Mouse (Mus musculus): ENCODE results near the gene Grid2. TPM values are rescaled to one million over a fixed set of nuclear protein-coding genes. Genes with fewer than 3 reads are reported as not detected.

The Grid2 gene
- polyA plus RNA-seq, 1 experiment = not detected

- Histone ChIP-seq H3K4me1 (ENCODE audit: control insufficient read depth, insufficient read depth, low read length) (no peaks in the 10 kb centered on the region), H3K4me3 (replicated peaks; ENCODE audit: control insufficient read depth, low read depth, low read length) (no peak overlapping the region), H3K27ac (ENCODE audit: control insufficient read depth, insufficient read depth, low read depth, low read length, poor library complexity) (no peak overlapping the region)
- TF ChIP-seq CTCF (IDR thresholded peaks at IDR 0.05; ENCODE audit: control insufficient read depth, insufficient read depth, low read length) = no peak
- no peak for TF ChIP-seq POLR2A (IDR thresholded peaks at IDR 0.05; ENCODE audit: borderline replicate concordance, control insufficient read depth, low read depth, low read length)
- 59% methylated on average over 4 of the region's 4 CpGs for WGBS
Observed at GRCm38 (mm10) chr6:64616843-64617242, 1361.2 kb downstream of the Grid2 start.

DNA sequence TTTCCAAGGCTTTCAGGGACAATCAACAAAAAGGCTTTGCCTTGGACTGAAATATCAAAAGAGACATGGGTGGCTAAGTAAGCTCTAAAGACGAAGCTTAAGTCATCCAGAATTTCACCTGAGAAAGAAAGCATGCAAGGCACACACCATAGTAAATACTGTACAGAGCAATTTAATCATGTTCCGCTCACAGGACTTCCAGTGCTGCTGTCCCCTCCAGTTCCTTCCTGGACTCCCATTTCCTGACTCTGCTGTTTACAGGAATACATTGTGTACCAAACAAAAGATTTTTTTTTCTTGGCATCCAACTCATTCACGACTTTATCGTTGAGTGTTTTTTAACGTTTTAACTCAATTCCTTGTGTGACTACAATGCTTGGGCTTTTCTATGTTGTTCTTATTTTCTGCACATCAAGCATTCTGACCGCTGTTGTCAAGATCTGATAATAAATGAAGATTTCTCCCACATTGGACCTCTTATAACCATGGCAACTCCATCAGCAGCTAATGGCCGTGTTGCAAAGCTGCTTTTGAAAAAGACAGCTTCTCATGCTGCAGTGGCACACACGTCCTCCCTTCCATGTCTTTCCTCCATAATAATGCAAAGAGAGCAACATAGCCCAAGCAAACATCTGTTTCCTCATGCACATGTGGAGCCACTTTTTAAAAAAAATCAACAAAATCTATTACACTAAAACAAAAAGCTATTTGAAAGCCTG is 1361.9 kb downstream of the Grid2 start:
- Histone ChIP-seq H3K4me3 (replicated peaks; ENCODE audit: control insufficient read depth, low read depth, low read length) (no peak overlapping the region), H3K4me1 (ENCODE audit: control insufficient read depth, insufficient read depth, low read length) (no peaks in the 10 kb centered on the region), H3K27ac (ENCODE audit: control insufficient read depth, insufficient read depth, low read depth, low read length, poor library complexity) (no peak overlapping the region)
- no peak for TF ChIP-seq POLR2A (IDR thresholded peaks at IDR 0.05; ENCODE audit: borderline replicate concordance, control insufficient read depth, low read depth, low read length)
- no peak for TF ChIP-seq CTCF (IDR thresholded peaks at IDR 0.05; ENCODE audit: control insufficient read depth, insufficient read depth, low read length)
- WGBS = 39% methylated on average over 8 of the region's 8 CpGs

- no peak overlapping the region for H3K4me3 ChIP-seq (replicated peaks; ENCODE audit: control insufficient read depth, low read depth, low read length)
- TF ChIP-seq POLR2A (IDR thresholded peaks at IDR 0.05; ENCODE audit: borderline replicate concordance, control insufficient read depth, low read depth, low read length) (no peak), CTCF (IDR thresholded peaks at IDR 0.05; ENCODE audit: control insufficient read depth, insufficient read depth, low read length) (no peak)
- no peak overlapping the region for H3K27ac ChIP-seq (ENCODE audit: control insufficient read depth, insufficient read depth, low read depth, low read length, poor library complexity)
- H3K4me1 ChIP-seq (ENCODE audit: control insufficient read depth, insufficient read depth, low read length) = no peaks in the 10 kb centered on the region
- WGBS = 40% methylated on average over 3 of the region's 3 CpGs
Observed at GRCm38 (mm10) chr6:64623404-64623803, 1367.7 kb downstream of the Grid2 start.

GRCm38 (mm10) chr6:64647661-64648060 is 1392.0 kb downstream of the Grid2 start:
- no peak overlapping the region for H3K4me3 ChIP-seq (replicated peaks; ENCODE audit: control insufficient read depth, low read depth, low read length)
- no peaks in the 10 kb centered on the region for H3K4me1 ChIP-seq (ENCODE audit: control insufficient read depth, insufficient read depth, low read length)
- H3K27ac ChIP-seq (ENCODE audit: control insufficient read depth, insufficient read depth, low read depth, low read length, poor library complexity) = no peak overlapping the region
- no peak for TF ChIP-seq CTCF (IDR thresholded peaks at IDR 0.05; ENCODE audit: control insufficient read depth, insufficient read depth, low read length)
- no peak for TF ChIP-seq POLR2A (IDR thresholded peaks at IDR 0.05; ENCODE audit: borderline replicate concordance, control insufficient read depth, low read depth, low read length)

GRCm38 (mm10) chr6:64648196-64648595 is 1392.5 kb downstream of the Grid2 start:
- TF ChIP-seq POLR2A (IDR thresholded peaks at IDR 0.05; ENCODE audit: borderline replicate concordance, control insufficient read depth, low read depth, low read length) (no peak), CTCF (IDR thresholded peaks at IDR 0.05; ENCODE audit: control insufficient read depth, insufficient read depth, low read length) (no peak)
- WGBS = 72% methylated on average over 8 of the region's 8 CpGs
- Histone ChIP-seq H3K4me3 (replicated peaks; ENCODE audit: control insufficient read depth, low read depth, low read length) (no peak overlapping the region), H3K27ac (ENCODE audit: control insufficient read depth, insufficient read depth, low read depth, low read length, poor library complexity) (no peak overlapping the region), H3K4me1 (ENCODE audit: control insufficient read depth, insufficient read depth, low read length) (no peaks in the 10 kb centered on the region)

DNA sequence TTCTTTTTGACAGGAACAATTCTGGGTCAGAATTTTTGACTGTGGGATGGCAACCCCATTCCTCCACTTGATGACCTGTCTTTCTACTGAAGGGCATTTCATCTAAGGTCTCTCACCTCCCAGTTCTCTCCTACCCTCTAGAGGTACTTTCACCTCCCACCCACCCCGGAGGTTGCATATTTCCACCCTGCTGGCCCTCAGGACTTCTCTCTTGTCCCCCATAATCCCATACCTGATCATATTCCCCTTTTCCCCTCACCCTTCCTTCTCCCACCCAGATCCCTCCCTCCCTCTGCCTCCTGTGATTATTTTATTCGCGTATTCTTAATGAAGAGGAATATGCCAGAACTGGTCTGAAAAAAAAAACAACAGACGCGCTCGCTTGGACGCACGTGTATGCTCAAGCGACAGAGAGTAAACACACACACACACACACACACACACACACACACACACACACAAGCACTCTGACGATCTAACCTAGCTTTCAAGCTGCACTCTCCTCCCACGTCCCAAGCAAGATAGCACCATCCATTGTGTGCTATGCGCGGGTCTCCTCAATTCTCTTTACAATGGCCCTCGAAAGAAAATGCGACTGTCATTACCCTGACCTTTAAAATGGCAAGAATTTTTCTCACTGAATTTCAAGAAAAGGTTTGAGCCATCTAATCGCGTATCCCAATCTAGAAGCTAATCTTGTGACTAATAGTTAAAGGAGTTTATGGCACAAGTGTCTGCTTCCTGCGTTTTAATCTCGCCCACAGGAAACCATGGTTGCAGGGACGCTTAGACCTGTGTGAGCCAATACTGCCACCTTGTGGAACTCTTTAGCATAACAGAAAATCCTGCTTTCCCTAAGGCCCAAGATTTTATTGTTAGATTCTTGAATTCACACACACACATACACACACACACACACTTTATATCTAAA is 1393.9 kb downstream of the Grid2 start:
- H3K27ac ChIP-seq (ENCODE audit: control insufficient read depth, insufficient read depth, low read depth, low read length, poor library complexity) = no peak overlapping the region
- 11% methylated on average over 20 of the region's 20 CpGs for WGBS
- peak; percentile 49 for TF ChIP-seq CTCF (IDR thresholded peaks at IDR 0.05; ENCODE audit: control insufficient read depth, insufficient read depth, low read length)
- TF ChIP-seq POLR2A (IDR thresholded peaks at IDR 0.05; ENCODE audit: borderline replicate concordance, control insufficient read depth, low read depth, low read length) = no peak
- no peaks in the 10 kb centered on the region for H3K4me1 ChIP-seq (ENCODE audit: control insufficient read depth, insufficient read depth, low read length)
- H3K4me3 ChIP-seq (replicated peaks; ENCODE audit: control insufficient read depth, low read depth, low read length) = no peak overlapping the region

DNA sequence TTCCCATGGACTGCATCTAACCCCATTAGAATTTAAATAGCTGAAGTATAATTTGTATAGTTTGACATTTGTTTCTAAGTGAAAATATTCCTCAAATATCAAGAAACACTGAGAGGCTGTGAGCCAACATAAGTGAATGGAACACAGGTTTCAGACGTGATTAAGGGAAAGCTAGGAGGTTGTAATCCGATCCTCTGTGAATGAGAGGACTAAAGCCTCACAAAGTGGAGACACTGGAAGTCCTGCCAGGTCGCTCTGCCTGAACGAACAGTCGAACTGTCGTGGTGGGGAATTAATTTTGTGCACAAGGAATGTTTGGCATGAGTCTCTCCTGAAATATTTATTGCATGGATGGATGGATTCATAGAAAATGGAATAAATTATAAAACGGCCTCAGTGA is 1395.1 kb downstream of the Grid2 start:
- WGBS = 44% methylated on average over 7 of the region's 7 CpGs
- Histone ChIP-seq H3K4me1 (ENCODE audit: control insufficient read depth, insufficient read depth, low read length) (no peaks in the 10 kb centered on the region), H3K4me3 (replicated peaks; ENCODE audit: control insufficient read depth, low read depth, low read length) (no peak overlapping the region), H3K27ac (ENCODE audit: control insufficient read depth, insufficient read depth, low read depth, low read length, poor library complexity) (no peak overlapping the region)
- TF ChIP-seq CTCF (IDR thresholded peaks at IDR 0.05; ENCODE audit: control insufficient read depth, insufficient read depth, low read length) (no peak), POLR2A (IDR thresholded peaks at IDR 0.05; ENCODE audit: borderline replicate concordance, control insufficient read depth, low read depth, low read length) (no peak)

GRCm38 (mm10) chr6:64671010-64671409 is 1415.3 kb downstream of the Grid2 start:
- Histone ChIP-seq H3K27ac (ENCODE audit: control insufficient read depth, insufficient read depth, low read depth, low read length, poor library complexity) (no peak overlapping the region), H3K4me1 (ENCODE audit: control insufficient read depth, insufficient read depth, low read length) (no peaks in the 10 kb centered on the region), H3K4me3 (replicated peaks; ENCODE audit: control insufficient read depth, low read depth, low read length) (no peak overlapping the region)
- TF ChIP-seq POLR2A (IDR thresholded peaks at IDR 0.05; ENCODE audit: borderline replicate concordance, control insufficient read depth, low read depth, low read length) (no peak), CTCF (IDR thresholded peaks at IDR 0.05; ENCODE audit: control insufficient read depth, insufficient read depth, low read length) (no peak)
- WGBS = 75% methylated on average over 3 of the region's 3 CpGs

Data from bone marrow, adult 2 months (tissue).